Mouse (Mus musculus) lung, adult 2 months (tissue): ENCODE measurements around the gene Col6a6.

Experiments used
- CTCF ChIP-seq: fragments of 200-500 bp; IDR thresholded peaks from 2 replicates; pipeline ENCODE4 v1.5.1; 2011; ENCODE audit warnings: mild to moderate bottlenecking, low read length, control low read depth; ENCODE audit not compliant: insufficient read depth
- POLR2A ChIP-seq: fragments of 200-500 bp; IDR thresholded peaks from 2 replicates; pipeline ENCODE4 v1.6.1; 2011; ENCODE audit warnings: low read depth, mild to moderate bottlenecking, control low read depth, low read length, borderline replicate concordance; ENCODE audit errors: extremely low read depth

- TF ChIP-seq CTCF (no peak), POLR2A (no peak)
Observed at GRCm38 (mm10) chr9:105731976-105732375, 96.0 kb downstream of the Col6a6 start.
